Mouse (Mus musculus) liver, embryonic 13.5 days (tissue): ENCODE data around the gene Spint1. TPM values are rescaled to one million over a fixed set of nuclear protein-coding genes. Genes with fewer than 3 reads are reported as not detected.

Experiments used
- ATAC-seq: fragments of 200-750 bp; cut with Nextera tagmentation; 2 replicates; pipeline ENCODE4 v1.8.0; 2017; ENCODE audit warnings: low read depth, mild to moderate bottlenecking, moderate number of reproducible peaks, moderate library complexity
- DNase-seq: peaks from one replicate; pipeline ENCODE4 v3.0.0; 2022
- H3K27ac ChIP-seq: fragments of 300-500 bp; sonication (generic); 2 replicates; pipeline ENCODE4 v1.5.1; 2015; ENCODE audit warnings: moderate library complexity, mild to moderate bottlenecking, inconsistent platforms
- H3K27me3 ChIP-seq: fragments of 300-500 bp; sonication (generic); 2 replicates; pipeline ENCODE4 v1.6.1; 2015; ENCODE audit warnings: mild to moderate bottlenecking, inconsistent platforms
- H3K36me3 ChIP-seq: fragments of 300-500 bp; sonication (generic); 2 replicates; pipeline ENCODE4 v1.6.1; 2015; ENCODE audit warnings: mild to moderate bottlenecking, inconsistent platforms
- H3K4me1 ChIP-seq: fragments of 300-500 bp; sonication (generic); replicated peaks from 2 replicates; pipeline ENCODE4 v1.6.1; 2015; ENCODE audit warnings: inconsistent platforms
- H3K4me2 ChIP-seq: fragments of 300-500 bp; sonication (generic); 2 replicates; pipeline ENCODE4 v1.6.1; 2015; ENCODE audit warnings: inconsistent platforms, mild to moderate bottlenecking, moderate library complexity
- H3K4me3 ChIP-seq: fragments of 300-500 bp; sonication (generic); replicated peaks from 2 replicates; pipeline ENCODE4 v1.5.1; 2015; ENCODE audit warnings: mild to moderate bottlenecking, inconsistent platforms
- H3K9ac ChIP-seq: fragments of 300-500 bp; sonication (generic); 2 replicates; pipeline ENCODE4 v1.6.1; 2015; ENCODE audit warnings: mild to moderate bottlenecking, inconsistent platforms
- H3K9me3 ChIP-seq: fragments of 300-500 bp; sonication (generic); replicated peaks from 2 replicates; pipeline ENCODE4 v1.6.1; 2016; ENCODE audit warnings: inconsistent platforms
- WGBS: fragments of 180-500 bp; shearing (Covaris S2); methylation state at CpG from one replicate; pipeline ENCODE4 v1.1.7; 2015; ENCODE audit not compliant: insufficient replicate concordance; 5-methylcytosine and 5-hydroxymethylcytosine counted together
- polyA plus RNA-seq: library from polyadenylated mRNA; unstranded; fragments of >200 nt; fragmentation: Nextera tagmentation; extraction: Ambion mirVana; gene quantifications from 2 replicates; pipeline ENCODE4 v1.2.1, GENCODE M21; 2015

Gene Spint1
- polyA plus RNA-seq, 1 experiment from 2014 or later, result 0.09 TPM

DNA sequence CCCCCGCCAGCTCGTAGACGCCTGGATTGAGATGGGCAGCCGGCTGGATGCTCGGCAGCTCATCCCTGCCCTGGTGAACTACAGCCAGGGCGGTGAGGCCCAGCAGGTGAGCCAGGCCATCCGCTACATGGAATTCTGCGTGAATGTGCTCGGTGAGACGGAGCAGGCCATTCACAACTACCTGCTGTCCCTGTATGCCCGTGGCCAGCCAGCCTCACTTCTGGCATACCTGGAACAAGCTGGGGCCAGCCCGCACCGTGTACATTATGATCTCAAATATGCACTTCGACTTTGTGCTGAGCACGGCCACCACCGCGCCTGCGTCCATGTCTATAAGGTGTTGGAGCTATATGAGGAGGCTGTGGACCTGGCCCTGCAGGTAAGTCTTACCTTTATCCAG is 57.2 kb downstream of the Spint1 start:
- no peaks in the 10 kb centered on the region for H3K27me3 ChIP-seq
- peaks cover 19% of the 10 kb centered on the region for H3K4me1 ChIP-seq
- no peak overlapping the region for H3K27ac ChIP-seq
- no peak overlapping the region for H3K4me2 ChIP-seq
- no peak overlapping the region for H3K9ac ChIP-seq
- no peak overlapping the region for H3K4me3 ChIP-seq
- H3K9me3 ChIP-seq, result no peaks in the 10 kb centered on the region
- H3K36me3 ChIP-seq, result peaks cover 81% of the 10 kb centered on the region
- ATAC-seq, result no peak
- DNase-seq, result no peak
- 88% methylated on average over 18 of the region's 18 CpGs for WGBS

DNA sequence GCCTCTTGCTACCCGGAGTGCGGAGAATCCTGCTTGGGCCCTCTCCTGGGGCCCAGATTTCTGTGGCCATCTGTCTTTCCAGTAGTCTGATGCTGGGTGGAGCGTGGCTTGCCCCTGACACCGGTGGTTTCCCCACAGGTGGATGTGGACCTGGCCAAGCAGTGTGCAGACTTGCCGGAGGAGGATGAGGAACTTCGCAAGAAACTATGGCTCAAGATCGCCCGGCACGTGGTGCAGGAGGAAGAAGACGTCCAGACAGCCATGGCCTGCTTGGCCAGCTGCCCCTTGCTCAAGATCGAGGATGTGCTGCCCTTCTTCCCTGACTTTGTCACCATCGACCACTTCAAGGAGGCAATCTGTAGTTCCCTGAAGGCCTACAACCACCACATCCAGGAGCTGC is 59.6 kb downstream of the Spint1 start:
- no peak for ATAC-seq
- no peak for DNase-seq
- H3K27ac ChIP-seq, result no peak overlapping the region
- H3K36me3 ChIP-seq, result peaks cover 68% of the 10 kb centered on the region
- H3K4me1 ChIP-seq, result peaks cover 33% of the 10 kb centered on the region
- no peak overlapping the region for H3K4me3 ChIP-seq
- no peak overlapping the region for H3K4me2 ChIP-seq
- H3K9me3 ChIP-seq, result no peaks in the 10 kb centered on the region
- no peaks in the 10 kb centered on the region for H3K27me3 ChIP-seq
- H3K9ac ChIP-seq, result no peak overlapping the region
- WGBS, result 84% methylated on average over 12 of the region's 12 CpGs

DNA sequence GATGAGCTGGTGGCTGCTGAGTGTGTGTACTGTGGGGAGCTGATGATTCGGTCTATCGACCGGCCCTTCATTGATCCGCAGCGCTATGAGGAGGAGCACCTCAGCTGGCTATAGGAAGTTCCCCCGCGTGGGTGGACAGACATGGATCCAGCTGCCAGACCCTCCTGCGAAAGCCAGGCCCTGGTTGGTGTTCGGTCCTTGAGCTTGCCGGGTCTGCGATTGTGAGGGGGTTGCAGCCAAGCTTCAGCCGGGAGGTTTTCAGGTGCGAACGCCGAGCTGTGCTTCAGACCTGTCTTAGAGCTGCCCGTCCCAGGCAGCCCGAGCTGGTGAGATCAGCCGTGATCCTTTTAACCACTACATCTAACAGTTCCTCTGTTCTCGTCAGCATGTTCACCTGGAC is 60.3 kb downstream of the Spint1 start:
- Histone ChIP-seq H3K4me3 (no peak overlapping the region), H3K27me3 (no peaks in the 10 kb centered on the region), H3K36me3 (peaks cover 60% of the 10 kb centered on the region), H3K9ac (no peak overlapping the region), H3K4me2 (no peak overlapping the region), H3K27ac (no peak overlapping the region), H3K9me3 (no peaks in the 10 kb centered on the region), H3K4me1 (peaks cover 41% of the 10 kb centered on the region)
- 85% methylated on average over 19 of the region's 19 CpGs for WGBS
- ATAC-seq (no peak), DNase-seq (no peak)

DNA sequence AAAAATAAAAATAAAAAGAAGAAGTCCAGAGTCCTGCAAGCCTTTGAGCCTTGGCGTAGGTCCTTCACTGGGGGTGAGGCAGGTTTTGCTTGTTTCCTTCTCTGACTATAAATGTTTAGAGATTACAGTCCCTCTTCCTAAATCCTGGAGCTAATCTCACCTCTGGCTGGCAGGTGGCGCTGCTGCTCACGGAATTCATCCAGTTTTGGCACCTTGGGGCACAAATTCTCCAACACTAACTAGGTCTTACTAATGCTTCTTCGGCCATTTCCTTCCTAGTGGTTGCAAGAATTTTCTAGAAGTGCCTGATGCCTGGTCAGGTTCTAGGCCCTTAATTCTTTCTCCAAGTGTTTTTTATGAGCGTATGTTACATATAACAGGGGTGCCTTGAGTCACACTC is 61.2 kb downstream of the Spint1 start:
- Histone ChIP-seq H3K9me3 (no peaks in the 10 kb centered on the region), H3K36me3 (peaks cover 52% of the 10 kb centered on the region), H3K4me3 (no peak overlapping the region), H3K27ac (no peak overlapping the region), H3K4me2 (no peak overlapping the region), H3K4me1 (peaks cover 49% of the 10 kb centered on the region), H3K9ac (no peak overlapping the region; the same call in 1 of the 2 replicates), H3K27me3 (no peaks in the 10 kb centered on the region)
- DNase-seq (peak; percentile 49), ATAC-seq (no peak)
- 33% methylated on average over 5 of the region's 5 CpGs for WGBS

DNA sequence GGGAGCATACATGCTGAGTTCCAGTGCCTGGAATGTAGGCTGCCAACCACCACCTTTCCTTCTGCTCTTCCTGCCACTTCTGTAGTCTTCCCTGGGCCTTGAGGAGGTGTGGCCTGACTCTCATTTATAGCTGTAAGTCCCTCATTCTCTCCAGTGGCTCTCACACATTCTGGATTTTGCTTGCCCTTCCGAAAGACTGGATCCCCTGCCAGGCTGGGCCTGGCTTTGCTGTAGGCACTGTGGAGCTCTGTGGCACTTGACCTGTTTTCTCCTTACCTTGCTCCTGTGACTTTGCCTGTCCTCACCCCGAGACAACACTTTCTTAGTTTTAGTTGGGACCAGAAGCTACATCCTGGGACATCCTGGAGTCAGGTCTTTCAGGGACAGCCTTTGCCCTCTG is 61.7 kb downstream of the Spint1 start:
- H3K4me3 ChIP-seq, result no peak overlapping the region
- no peak for ATAC-seq
- DNase-seq, result no peak
- no peaks in the 10 kb centered on the region for H3K9me3 ChIP-seq
- peaks cover 54% of the 10 kb centered on the region for H3K4me1 ChIP-seq
- H3K27me3 ChIP-seq, result no peaks in the 10 kb centered on the region
- no peak overlapping the region for H3K27ac ChIP-seq
- WGBS, result 76% methylated on average over 2 of the region's 2 CpGs
- H3K4me2 ChIP-seq, result no peak overlapping the region
- H3K36me3 ChIP-seq, result peaks cover 47% of the 10 kb centered on the region
- H3K9ac ChIP-seq, result peak overlapping the region; percentile 22; the same call in 1 of the 2 replicates

Other genes starting within 250 kb of the Spint1 start
- gene Ccdc32, start 208.0 kb upstream of the Spint1 start, polyA plus RNA-seq, result 16.0 and 19.3 TPM in 2 replicates
- gene Rpusd2, start 202.6 kb upstream of the Spint1 start, polyA plus RNA-seq, result 4.5 and 4.8 TPM in 2 replicates
- gene Knl1, start 190.2 kb upstream of the Spint1 start, polyA plus RNA-seq, result 70.0 and 87.7 TPM in 2 replicates
- gene Rad51, start 124.6 kb upstream of the Spint1 start, polyA plus RNA-seq, result 38.4 and 45.1 TPM in 2 replicates
- gene Rmdn3, start 80.3 kb upstream of the Spint1 start, polyA plus RNA-seq, result 55.3 and 61.6 TPM in 2 replicates
- gene Gchfr, start 69.6 kb upstream of the Spint1 start, polyA plus RNA-seq, result 39.4 and 47.1 TPM in 2 replicates
- 0.12 and 0.14 TPM in 2 replicates for gene Gm14137, start 62.9 kb upstream of the Spint1 start, polyA plus RNA-seq
- 20.0 and 27.2 TPM in 2 replicates for gene Zfyve19, start 28.7 kb upstream of the Spint1 start, polyA plus RNA-seq
- gene Dnajc17, start 28.6 kb upstream of the Spint1 start, polyA plus RNA-seq, result 9.9 and 11.4 TPM in 2 replicates
- not detected in 2 replicates for gene Ppp1r14d, start 7.5 kb upstream of the Spint1 start, polyA plus RNA-seq
- 0.08 and 0.16 TPM in 2 replicates for gene Rhov, start 33.9 kb downstream of the Spint1 start, polyA plus RNA-seq
- gene Vps18, start 51.4 kb downstream of the Spint1 start, polyA plus RNA-seq, result 6.5 and 6.6 TPM in 2 replicates
- gene Dll4, start 88.4 kb downstream of the Spint1 start, polyA plus RNA-seq, result 1.7 and 1.9 TPM in 2 replicates
- 1.0 and 2.0 TPM in 2 replicates for gene Chac1, start 113.9 kb downstream of the Spint1 start, polyA plus RNA-seq
- gene Ino80, start 240.3 kb downstream of the Spint1 start, polyA plus RNA-seq, result 2.0 TPM in 2 replicates